Mouse (Mus musculus) myocyte (in vitro differentiated cells): ENCODE results near the gene Wdr13. TPM values are rescaled to one million over a fixed set of nuclear protein-coding genes. Genes with fewer than 3 reads are reported as not detected.

Source experiments
- H3K27me3 ChIP-seq: one replicate; pipeline ENCODE4 v1.6.1; 2011; ENCODE audit not compliant: control insufficient read depth, insufficient read depth, insufficient read length
- H3K36me3 ChIP-seq: one replicate; pipeline ENCODE4 v1.6.1; 2011; ENCODE audit not compliant: control insufficient read depth, insufficient read depth
- H3K4me2 ChIP-seq: one replicate; pipeline ENCODE4 v1.6.1; 2011; ENCODE audit warnings: low read depth, control low read depth
- H3K4me3 ChIP-seq: one replicate; pipeline ENCODE4 v1.5.1; 2011; ENCODE audit warnings: mild to moderate bottlenecking, control low read depth, moderate library complexity
- H3K79me2 ChIP-seq: one replicate; pipeline ENCODE4 v1.6.1; 2011; ENCODE audit not compliant: control insufficient read depth, insufficient read depth
- H3ac ChIP-seq: one replicate; pipeline ENCODE4 v1.6.1; 2011; ENCODE audit not compliant: control insufficient read depth, insufficient read length
- CEBPB ChIP-seq: IDR thresholded peaks from 2 replicates; pipeline ENCODE4 v1.6.1; 2011; ENCODE audit warnings: mild to moderate bottlenecking, moderate library complexity; ENCODE audit not compliant: poor library complexity, insufficient read depth, severe bottlenecking
- E2F4 ChIP-seq: IDR thresholded peaks from one replicate; pipeline ENCODE4 v1.6.1; 2011; ENCODE audit warnings: mild to moderate bottlenecking, control low read depth, moderate library complexity; ENCODE audit not compliant: insufficient read depth
- MAX ChIP-seq: IDR thresholded peaks from one replicate; pipeline ENCODE4 v1.6.1; 2011; ENCODE audit warnings: low read depth, mild to moderate bottlenecking, control low read depth
- MYOD1 ChIP-seq, 3 experiments: IDR thresholded peaks; one replicate each; pipeline ENCODE4 v1.6.1; 2011; ENCODE audit warnings: control low read depth in 2 of 3, low read depth in 2 of 3, mild to moderate bottlenecking in 2 of 3, moderate library complexity in 1 of 3; ENCODE audit not compliant: insufficient read length in 2 of 3, control insufficient read depth in 1 of 3
- MYOG ChIP-seq, 3 experiments: IDR thresholded peaks; one replicate each; pipeline ENCODE4 v1.6.1; 2011; ENCODE audit warnings: control low read depth in 2 of 3, low read depth in 2 of 3, mild to moderate bottlenecking in 2 of 3; ENCODE audit not compliant: insufficient read length in 2 of 3, control insufficient read depth in 1 of 3, insufficient read depth in 1 of 3
- POLR2A ChIP-seq: IDR thresholded peaks from one replicate; pipeline ENCODE4 v1.6.1; 2011; ENCODE audit warnings: low read depth, mild to moderate bottlenecking, control low read depth, moderate library complexity; ENCODE audit not compliant: insufficient read length
- POLR2AphosphoS2 ChIP-seq: IDR thresholded peaks from one replicate; pipeline ENCODE4 v1.6.1; 2011; ENCODE audit warnings: low read depth, control low read depth; ENCODE audit not compliant: insufficient read length
- REST ChIP-seq: IDR thresholded peaks from one replicate; pipeline ENCODE4 v1.6.1; 2011; ENCODE audit warnings: mild to moderate bottlenecking, control low read depth, moderate library complexity; ENCODE audit not compliant: insufficient read depth, insufficient read length
- SRF ChIP-seq: IDR thresholded peaks from one replicate; pipeline ENCODE4 v1.6.1; 2011; ENCODE audit warnings: low read depth; ENCODE audit not compliant: control insufficient read depth, insufficient read length
- TCF12 ChIP-seq: IDR thresholded peaks from one replicate; pipeline ENCODE4 v1.6.1; 2011; ENCODE audit warnings: mild to moderate bottlenecking, control low read depth; ENCODE audit not compliant: poor library complexity, insufficient read depth, severe bottlenecking
- TCF3 ChIP-seq: IDR thresholded peaks from one replicate; pipeline ENCODE4 v1.6.1; 2011; ENCODE audit warnings: low read depth, control low read depth; ENCODE audit not compliant: insufficient read length
- USF1 ChIP-seq: IDR thresholded peaks from one replicate; pipeline ENCODE4 v1.6.1; 2011; ENCODE audit warnings: low read depth, mild to moderate bottlenecking, control low read depth, moderate library complexity
- polyA plus RNA-seq: library from polyadenylated mRNA; unstranded; fragments of >200 nt; fragmentation: generic; extraction: Trizol; gene quantifications from one replicate; pipeline ENCODE4 v1.2.1, GENCODE M21; 2012; ENCODE audit warnings: missing spikeins

Gene Wdr13
- polyA plus RNA-seq, 1 experiment: 16.1 TPM

DNA sequence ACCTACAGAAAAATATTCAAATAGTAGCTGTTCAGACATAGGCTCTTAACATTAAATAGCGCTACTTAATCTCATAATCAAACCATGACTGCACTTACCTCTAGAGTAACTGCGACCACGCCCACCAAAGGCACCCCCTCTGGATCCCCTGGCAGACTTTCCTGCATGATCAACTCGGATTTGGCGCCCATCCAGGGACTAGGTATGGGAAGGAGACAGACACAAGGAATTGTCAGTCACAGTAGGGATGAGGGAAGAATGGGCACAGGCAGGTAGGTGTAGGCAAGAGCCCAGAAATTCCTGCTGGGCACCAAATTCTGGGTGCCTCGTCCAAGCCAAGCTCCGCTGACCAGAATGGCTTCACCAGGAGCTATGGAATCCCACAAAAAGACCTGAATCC, 11.1 kb upstream of the Wdr13 start:
- Histone ChIP-seq H3K36me3 (peaks cover 21% of the 10 kb centered on the region), H3K79me2 (peaks cover 20% of the 10 kb centered on the region), H3K27me3 (no peaks in the 10 kb centered on the region), H3ac (no peak overlapping the region), H3K4me3 (peak overlapping the region; percentile 90), H3K4me2 (peak overlapping the region; percentile 70)
- TF ChIP-seq E2F4 (no peak), TCF12 (no peak), SRF (no peak), POLR2A (no peak), TCF3 (no peak), REST (no peak), MAX (no peak), CEBPB (no peak), USF1 (no peak), POLR2AphosphoS2 (no peak), MYOG (IDR thresholded peaks at IDR 0.05; ENCODE audit: control insufficient read depth in 1 of 3, insufficient read depth in 1 of 3, insufficient read length in 2 of 3, low read depth in 2 of 3) (no peak), MYOD1 (IDR thresholded peaks at IDR 0.05; ENCODE audit: control insufficient read depth in 1 of 3, insufficient read length in 2 of 3, low read depth in 2 of 3) (no peak)

DNA sequence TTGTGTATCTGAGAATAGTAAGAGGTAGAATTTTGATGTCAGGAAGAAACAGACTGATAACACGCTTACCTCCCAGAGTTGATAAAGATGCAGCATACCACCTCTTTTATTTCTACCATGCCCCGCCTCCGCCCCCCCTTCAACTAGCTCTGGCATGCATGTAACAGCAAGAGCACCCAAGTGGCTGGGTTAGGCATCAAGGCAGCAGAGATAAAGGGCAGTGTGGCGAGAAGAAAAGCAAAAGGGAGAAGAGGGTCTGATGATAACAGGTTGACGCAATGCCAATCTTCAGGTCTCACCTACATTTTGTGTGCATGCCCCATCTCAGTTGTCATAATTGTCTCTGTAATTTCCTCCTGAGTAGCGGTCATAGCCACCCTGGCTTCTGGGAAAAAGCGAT, 10.3 kb upstream of the Wdr13 start:
- Histone ChIP-seq H3ac (no peak overlapping the region), H3K36me3 (peaks cover 21% of the 10 kb centered on the region), H3K27me3 (no peaks in the 10 kb centered on the region), H3K4me3 (no peak overlapping the region), H3K79me2 (peaks cover 20% of the 10 kb centered on the region), H3K4me2 (peak overlapping the region; percentile 70)
- TF ChIP-seq MYOD1 (IDR thresholded peaks at IDR 0.05; ENCODE audit: control insufficient read depth in 1 of 3, insufficient read length in 2 of 3, low read depth in 2 of 3) (no peak), MAX (no peak), POLR2A (no peak), REST (no peak), MYOG (IDR thresholded peaks at IDR 0.05; ENCODE audit: control insufficient read depth in 1 of 3, insufficient read depth in 1 of 3, insufficient read length in 2 of 3, low read depth in 2 of 3) (no peak), POLR2AphosphoS2 (no peak), USF1 (no peak), CEBPB (no peak), SRF (no peak), TCF3 (no peak), TCF12 (no peak), E2F4 (no peak)

GRCm38 (mm10) chrX:8141058-8141457, 8.4 kb upstream of the Wdr13 start:
- Histone ChIP-seq H3K4me3 (no peak overlapping the region), H3K36me3 (peaks cover 21% of the 10 kb centered on the region), H3K79me2 (peaks cover 20% of the 10 kb centered on the region), H3K4me2 (no peak overlapping the region), H3ac (no peak overlapping the region), H3K27me3 (no peaks in the 10 kb centered on the region)
- TF ChIP-seq SRF (no peak), TCF3 (no peak)

DNA sequence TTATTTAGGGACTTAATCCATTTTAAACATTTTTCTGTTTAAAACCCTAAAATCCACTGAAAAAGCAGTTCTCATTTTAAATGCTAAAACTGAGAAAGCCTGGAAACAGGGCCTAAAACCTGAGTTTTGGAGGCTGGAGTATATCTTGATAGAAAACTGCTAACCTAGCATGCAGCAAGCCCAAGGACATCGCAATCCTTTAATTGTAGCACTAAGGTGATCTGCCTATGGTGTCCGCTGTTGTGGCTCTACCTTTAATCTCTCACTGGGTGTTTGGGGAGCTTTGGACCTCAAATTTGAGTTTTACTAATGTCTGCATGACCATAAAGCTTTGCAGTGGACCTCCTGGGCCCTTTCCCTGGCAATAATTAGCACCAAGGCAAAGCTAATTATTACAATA, 7.8 kb upstream of the Wdr13 start:
- peaks cover 20% of the 10 kb centered on the region for H3K79me2 ChIP-seq
- no peaks in the 10 kb centered on the region for H3K27me3 ChIP-seq
- no peak overlapping the region for H3K4me3 ChIP-seq
- peaks cover 21% of the 10 kb centered on the region for H3K36me3 ChIP-seq
- TF ChIP-seq POLR2AphosphoS2 (peak; percentile 54), TCF12 (no peak)
- H3ac ChIP-seq: no peak overlapping the region
- H3K4me2 ChIP-seq: no peak overlapping the region

DNA sequence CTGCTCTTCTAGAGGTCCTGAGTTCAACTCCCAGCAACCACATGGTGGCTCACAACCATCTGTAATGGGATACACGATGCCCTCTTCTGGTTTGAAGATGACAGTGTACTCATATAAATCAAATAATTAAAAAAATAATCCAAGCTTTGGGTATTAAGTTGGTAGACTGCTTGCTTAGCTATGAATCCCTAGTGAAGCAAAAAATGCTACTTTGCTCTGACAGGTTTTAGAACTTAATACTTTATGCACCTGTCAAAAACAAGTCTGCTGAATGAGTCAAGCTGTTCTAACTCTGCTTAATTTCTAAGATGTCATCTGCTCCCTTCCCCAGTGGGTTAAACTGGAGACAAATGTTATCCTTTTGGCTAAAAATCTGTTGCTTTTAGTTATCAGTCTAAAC, 6.8 kb upstream of the Wdr13 start:
- Histone ChIP-seq H3K36me3 (peaks cover 21% of the 10 kb centered on the region), H3ac (no peak overlapping the region), H3K4me2 (no peak overlapping the region), H3K27me3 (no peaks in the 10 kb centered on the region), H3K4me3 (no peak overlapping the region), H3K79me2 (peaks cover 14% of the 10 kb centered on the region)
- no peak for TF ChIP-seq MAX
- no peak for TF ChIP-seq TCF12
- no peak for TF ChIP-seq E2F4
- no peak for TF ChIP-seq SRF
- no peak for TF ChIP-seq MYOD1 (IDR thresholded peaks at IDR 0.05; ENCODE audit: control insufficient read depth in 1 of 3, insufficient read length in 2 of 3, low read depth in 2 of 3)
- TF ChIP-seq POLR2AphosphoS2: no peak
- TF ChIP-seq TCF3: no peak
- TF ChIP-seq POLR2A: no peak
- no peak for TF ChIP-seq MYOG (IDR thresholded peaks at IDR 0.05; ENCODE audit: control insufficient read depth in 1 of 3, insufficient read depth in 1 of 3, insufficient read length in 2 of 3, low read depth in 2 of 3)
